Mouse (Mus musculus) liver, adult (tissue): Measurements from ENCODE around the gene Abracl.

Source experiments
- GATA4 ChIP-seq: IDR thresholded peaks from 2 replicates; pipeline ENCODE4 v1.6.1; 2014; ENCODE audit warnings: mild to moderate bottlenecking, low read length; ENCODE audit not compliant: insufficient replicate concordance

The Abracl gene

DNA sequence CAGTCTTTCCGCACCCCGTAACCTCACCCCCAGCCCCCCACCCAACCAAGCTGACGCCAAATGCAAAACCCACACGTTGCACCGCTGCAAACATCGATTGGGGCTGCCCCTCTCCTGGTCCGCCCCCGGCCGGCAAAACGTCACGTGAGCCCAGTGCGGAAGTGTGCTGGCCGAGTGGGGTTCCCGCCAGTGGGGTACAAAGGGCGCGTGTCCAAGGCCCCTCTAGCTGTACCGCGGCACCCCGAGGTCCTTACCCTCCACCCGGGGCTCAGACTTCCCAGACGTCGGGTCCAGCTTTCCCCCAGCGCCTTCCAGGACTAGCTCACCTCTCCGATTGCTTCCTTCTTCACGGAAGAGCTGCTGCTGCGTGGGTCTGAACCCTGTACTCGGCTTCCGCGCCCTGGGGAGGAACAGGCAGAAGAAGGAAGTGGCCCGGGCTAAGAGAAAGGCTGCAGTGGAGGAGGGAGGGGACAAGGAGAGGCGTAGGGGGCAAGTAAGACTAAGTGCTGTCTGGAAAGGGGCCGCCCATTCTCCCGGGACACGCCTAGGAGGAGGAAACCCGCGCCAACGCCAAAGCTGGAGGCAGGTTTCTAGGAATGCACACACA is at the start of gene Abracl:
Gene Abracl, minus strand, starts transcription at position 548 of the 607 bp plus-strand sequence.
- TF ChIP-seq GATA4, result no peak

DNA sequence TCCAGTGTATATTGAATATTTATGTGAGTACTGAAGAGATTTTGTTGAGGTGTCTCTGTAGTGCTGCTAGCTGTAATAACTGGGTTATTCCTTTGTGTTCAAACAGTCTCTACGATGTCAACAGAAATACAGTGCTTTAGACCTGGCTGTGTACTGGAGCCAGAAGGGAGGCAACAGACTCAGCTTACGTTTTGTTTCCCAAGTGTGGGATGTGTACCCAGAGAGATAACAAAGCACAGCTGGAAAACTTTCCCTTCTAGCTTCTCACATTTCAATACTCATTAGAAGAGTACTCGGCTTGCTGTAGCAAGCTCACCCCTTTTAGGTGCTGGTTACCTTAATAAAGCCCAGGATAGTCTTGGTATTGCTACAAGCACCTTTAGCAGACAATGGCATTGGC is 49.8 kb upstream of the Abracl start:
- peak; percentile 8; the same call in 1 of the 2 replicates for TF ChIP-seq GATA4

DNA sequence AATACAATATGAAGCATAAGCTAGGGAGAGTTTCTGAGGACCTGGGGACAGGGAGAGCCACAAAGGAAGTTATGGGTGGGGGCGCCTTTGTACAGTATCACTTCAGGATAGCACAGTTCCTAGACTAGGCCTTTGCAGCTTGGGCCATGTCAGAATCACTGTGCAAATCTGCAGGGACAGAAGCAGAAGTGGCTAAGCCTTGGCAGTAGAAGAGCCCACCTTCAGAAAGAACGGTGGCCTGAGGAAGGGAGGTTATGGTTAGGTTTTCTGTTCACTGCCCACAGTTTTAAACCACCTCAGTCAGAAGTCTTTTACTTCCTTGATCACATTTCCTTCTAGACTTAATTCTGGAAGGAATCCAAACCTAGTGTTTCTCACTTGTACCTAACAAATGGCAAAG is 47.5 kb upstream of the Abracl start:
- no peak for TF ChIP-seq GATA4

DNA sequence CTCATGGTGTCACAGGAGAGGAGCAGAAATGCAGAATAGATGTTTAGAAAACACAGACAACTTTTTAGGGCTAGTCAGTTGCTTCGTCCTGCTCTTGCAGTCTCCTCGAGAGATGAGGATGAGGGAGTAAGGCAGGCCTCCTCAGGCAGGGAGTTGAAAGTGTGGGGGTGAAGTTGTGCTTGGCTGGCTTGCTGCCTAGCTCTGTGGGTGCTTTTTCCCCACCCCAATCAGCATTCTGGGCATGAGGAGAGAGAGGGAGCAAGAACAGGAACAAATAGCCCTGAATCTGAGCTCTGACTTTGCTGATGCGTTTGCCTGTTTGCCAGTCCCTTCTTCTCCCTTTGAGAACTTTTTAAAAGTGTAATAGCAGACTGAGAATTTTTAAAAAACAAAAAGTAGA is 47.1 kb upstream of the Abracl start:
- TF ChIP-seq GATA4, result no peak

DNA sequence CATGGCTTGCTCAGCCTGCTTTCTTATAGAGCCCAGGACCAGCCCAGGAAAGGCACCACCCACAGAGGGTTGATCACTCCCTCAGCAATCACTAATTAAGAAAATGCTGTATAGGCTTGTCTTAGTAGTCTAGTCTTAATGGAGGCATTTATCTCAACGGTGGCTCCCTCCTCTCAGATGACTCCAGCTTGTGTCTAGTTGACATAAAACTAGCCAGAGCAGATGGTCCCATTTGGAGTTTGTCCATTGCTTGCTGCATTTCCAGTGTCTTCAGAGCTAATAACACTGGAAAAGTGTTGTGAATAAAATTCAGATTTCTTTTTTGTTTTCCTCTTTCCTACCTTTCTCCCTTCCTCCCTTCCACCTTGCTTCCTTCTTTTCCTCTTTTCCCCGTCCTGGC is 46.5 kb upstream of the Abracl start:
- TF ChIP-seq GATA4, result no peak

DNA sequence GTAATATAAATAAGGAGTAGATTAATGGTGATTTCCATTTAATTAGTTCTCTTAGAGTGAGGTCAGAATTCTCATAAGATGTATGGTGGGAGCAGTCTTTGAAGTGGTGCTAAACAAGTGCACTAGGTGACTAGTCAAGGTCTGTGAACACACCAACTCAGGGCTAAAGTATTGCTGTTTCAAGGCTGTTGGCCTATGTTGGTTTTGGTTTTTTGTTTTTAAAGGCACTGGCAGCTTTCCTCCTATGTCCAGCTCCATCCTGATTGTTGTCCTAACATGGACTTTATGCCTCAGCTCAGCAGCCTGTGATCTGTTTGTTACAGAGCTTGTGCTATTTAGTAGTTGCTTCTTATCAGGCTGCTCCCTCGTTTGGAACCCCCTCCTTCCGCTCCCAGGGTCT is 45.8 kb upstream of the Abracl start:
- TF ChIP-seq GATA4, result no peak

DNA sequence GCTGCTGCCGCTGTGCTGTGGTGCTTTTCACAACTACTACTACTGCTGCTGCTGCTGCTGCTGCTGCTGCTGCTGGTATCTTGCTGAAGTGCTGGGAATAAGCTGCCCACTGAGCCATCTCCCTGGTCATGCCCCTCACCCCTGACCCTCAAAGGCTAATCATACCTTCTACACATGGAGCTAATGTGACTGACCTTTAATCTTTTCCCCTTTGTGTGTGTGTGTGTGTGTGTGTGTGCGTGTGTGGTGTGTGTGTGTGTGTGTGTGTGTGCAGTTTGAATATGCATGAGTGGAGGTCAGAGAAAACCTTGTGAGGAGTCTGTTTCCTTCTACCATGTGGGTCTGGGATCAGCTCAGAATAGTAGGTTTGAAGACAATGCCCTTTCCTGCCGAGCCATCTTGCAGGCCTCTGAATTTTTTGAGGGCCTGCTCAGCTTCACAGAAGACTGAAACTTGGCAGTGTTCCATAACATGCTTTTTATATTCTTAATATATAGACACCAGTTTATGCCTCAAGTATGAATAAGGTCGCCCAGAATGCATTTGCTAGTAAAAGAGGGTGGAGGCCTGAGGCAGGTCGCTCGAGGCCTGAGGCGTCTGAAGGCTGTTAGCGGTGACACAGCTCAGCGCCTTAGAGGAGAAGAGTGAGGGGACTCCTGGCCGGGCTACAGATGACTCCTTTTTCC is 44.8 kb upstream of the Abracl start:
- no peak for TF ChIP-seq GATA4

DNA sequence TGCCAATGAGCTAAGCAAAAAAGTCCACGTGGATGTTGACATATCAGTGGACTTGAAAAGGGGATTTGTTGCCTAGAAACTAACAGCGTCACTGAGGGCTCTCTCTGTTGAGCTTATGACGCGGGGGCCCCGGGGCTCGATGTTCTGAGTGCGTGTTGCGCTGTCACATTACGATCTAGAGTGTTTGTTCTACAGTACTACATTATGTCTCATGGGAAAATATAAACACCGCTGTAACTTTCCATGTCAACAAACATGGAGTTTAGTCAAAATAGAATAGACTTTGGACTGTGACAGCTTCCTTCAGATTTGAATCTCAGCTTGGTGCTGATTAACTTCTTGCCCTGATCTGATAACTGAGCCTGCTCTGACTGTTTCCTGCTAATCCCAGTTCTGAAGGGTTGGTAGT is 42.9 kb upstream of the Abracl start:
- TF ChIP-seq GATA4, result peak; percentile 54; the same call in 1 of the 2 replicates

DNA sequence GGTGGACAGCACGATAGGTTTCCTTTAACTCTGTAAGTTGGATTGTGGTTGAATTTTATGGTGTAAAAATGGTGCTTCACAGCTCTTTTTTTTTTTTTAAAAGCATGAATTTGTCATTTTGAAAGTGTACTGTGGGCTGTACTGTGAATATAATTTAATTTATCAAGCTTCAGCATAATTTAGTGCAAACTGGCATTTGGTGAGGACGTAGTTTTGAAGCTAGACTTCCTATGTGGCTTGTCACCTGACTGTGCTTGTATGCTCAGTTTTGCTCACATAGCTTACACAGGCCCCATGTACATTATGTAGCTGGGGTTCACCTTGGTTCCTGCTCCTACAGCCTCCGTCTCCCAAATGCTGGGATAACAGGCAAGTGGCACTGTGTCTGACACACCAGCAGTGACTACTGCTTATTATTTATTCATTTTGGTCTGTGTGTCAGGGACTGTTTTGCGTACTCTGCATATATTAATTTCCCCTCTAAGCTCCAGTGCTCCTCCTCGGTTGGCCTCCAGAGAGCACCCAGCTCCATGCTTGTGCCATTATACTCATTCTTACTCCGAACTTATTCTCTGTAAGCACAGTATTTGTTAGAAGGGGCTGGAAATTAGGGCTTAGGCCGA is 41.6 kb upstream of the Abracl start:
- no peak for TF ChIP-seq GATA4

DNA sequence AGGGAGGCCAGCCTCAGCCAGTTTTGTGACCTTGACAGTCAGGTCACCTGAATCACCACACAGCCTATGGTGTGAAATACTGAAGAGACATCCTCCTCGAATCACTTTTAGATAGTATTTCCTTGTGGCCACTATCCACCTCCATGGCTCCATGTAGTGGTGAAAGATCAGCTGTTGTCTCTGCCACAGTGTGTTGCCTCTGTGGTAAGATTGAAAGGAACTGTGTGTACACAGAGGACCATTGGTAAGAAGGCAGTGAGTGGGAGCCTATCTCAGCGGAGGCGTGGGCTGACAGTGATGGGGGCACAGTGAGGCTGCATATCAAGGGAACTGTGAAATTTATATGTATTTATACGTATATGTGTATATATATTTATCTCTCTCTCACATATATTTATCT is 38.4 kb upstream of the Abracl start:
- no peak for TF ChIP-seq GATA4

DNA sequence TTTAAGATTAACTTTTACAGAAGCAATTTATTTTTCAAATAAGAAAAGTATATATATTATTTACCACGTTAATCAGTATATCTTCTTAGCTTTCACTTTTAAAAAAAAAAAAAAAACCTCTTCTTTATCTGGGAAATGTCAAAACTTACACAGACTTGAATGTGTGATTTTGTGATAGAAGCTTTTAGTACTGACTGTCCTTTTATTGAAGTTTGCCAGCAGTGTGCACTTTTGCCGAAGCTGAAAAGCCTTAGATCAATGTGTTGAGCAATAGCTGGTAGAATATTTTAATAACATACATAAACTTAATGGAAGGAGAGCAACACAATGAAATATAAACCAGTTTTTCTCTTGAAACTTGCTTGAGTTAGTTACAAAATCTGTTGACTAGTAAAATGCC is 37.7 kb upstream of the Abracl start:
- no peak for TF ChIP-seq GATA4

DNA sequence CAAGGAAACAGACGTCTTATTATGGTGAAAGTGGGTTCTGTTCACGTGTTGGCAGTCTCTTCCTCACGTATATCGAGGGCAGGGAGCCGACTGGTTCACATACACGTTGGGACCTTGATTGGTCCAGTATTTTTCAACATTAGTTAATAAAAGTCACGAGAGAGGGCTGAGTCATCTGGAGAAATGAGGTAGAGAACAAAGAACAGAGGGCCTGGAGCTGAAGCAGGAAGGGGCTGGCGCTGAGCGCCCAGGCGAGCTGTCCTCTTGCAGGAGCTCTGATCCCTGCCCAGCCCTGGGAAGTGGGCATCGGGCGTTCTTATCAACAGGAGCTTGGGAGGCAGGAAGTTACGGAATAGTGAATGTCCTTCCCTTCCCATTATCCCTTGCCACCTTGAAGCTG is 36.7 kb upstream of the Abracl start:
- TF ChIP-seq GATA4, result no peak

DNA sequence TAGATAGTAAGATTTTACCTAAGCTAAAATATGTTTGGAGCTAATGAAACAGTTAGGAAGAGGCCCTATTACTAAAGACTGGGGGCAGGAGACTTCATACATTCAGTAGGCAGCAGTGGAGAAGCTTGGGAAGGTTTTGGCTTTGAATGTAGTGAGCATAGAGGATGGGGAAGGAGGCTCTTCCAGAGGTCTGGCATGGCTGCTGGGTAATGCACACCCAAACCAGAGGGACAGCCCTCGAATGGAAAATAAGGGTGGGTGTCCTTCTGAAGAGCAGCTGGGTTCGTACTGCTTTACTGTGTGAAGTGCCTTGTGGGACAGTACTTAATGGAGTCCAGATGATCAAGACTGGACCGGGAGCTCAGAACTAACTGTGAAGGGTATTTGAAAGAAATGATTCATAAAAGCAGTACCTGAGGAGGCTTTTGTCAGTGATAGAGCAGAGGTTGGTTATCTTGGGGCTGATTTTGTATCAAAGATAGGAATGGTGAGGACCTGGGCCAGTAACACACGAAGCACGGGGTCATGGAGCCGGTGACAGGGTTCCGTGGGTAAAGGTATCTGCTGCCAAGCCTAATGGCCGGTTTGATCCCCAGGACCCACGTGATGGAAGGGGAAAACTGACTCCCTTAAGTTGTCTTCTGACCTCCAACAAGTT is 35.7 kb upstream of the Abracl start:
- no peak for TF ChIP-seq GATA4

DNA sequence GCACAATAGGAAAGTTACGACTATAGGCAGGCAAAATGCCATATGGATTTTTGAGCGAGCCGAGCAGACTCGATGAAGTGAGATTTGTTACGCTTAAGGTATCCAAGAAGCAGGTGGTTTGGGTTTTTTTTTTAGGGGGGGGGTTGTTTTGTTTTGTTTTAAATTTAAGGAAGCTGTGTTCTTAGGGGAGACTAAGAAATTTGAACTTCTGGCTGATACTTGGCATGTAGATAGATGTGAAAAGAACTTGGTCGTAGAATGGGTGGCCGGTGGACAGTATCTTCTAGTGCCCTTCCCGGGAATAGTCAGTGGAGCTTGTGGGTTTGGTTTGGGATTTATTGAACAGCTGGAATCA is 33.3 kb upstream of the Abracl start:
- no peak for TF ChIP-seq GATA4

DNA sequence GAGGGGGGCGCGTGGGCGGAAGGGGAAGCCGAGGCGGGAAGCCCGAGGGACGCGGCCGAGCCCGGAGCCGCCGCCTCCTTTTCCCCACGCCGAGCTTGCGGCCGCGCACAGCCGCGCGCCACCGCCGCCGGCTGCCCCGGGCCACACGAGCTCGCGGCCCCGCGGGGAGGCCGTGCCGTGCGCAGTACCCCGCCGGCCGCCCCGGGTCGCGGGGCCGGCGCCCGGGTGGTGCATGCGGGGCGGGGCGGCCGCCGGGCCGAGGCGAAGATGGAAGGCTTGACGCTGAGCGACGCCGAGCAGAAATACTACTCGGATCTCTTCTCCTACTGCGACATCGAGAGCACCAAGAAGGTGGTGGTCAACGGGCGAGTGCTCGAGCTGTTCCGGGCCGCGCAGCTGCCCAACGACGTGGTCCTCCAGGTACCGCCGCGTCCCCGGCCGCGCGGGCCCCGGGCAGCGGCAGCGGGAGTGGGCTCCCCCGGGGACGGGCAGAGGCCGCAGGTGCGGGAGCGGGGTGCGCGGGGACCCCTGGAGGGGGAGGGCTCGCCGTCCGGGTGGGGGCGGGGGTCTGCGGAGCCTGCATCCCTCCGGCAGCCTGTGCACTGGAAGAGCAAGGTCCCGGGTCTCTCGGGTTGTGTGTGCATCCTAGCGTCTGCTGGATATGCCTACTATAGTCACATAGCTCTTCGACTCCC is 32.8 kb upstream of the Abracl start, which contains the start of gene Reps1:
Gene Reps1, plus strand, starts transcription at position 166 of the 695 bp plus-strand sequence.
- no peak for TF ChIP-seq GATA4

DNA sequence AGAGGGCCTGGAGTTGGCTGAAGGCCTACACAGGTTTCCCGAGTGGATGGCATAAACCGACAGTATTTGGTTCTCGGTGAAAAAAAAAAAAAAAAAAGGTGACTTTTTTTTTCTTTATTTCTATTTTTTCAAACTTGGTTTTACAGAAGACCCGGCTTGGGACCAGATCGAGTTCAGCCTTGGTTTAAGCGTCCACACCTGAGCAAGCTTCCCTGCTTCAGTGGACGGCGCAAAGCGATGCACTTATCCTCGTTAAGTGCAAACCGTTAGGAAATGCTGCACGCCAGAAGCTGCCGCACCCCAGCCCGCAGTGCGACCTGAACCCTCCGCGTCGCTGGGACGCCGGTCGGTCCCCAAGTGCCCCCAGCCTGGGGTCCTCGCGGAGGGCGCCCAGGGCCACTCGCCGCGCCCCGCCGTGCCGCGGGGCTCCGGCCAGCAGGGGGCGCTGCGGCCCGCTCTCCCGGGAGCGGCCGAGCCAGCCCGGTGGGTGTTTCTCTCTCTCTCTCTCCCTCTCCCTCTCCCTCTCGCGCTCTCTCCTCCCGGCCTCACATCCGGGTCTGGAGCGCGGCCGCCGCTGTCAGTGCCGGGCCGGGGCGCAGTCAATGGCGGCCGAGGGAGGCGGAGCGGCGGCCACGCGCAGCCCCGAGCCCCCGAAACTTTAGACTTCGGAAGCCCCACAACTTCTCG is 32.1 kb upstream of the Abracl start:
- TF ChIP-seq GATA4, result peak; percentile 33; the same call in 1 of the 2 replicates
